In the genomic region with DNA sequence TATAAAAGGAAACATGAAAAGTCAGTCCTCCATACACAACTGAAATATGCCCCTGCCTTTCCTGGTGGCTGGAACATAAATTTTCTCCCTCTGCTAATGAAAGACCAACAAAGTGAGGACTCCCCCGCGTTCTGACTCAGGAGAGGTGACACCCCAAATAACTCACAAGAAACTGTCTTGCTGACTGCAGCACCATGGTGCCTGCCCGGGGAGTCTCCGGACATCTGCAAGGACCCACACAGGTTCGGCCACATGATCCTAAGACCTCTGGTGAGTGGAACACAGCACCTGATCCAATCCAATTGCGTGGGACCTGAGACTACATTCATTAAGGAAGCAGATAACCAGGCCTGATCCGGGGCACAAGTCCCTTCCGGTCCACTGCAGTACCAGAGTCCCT, we compare ENCODE assay signal across 28 mouse cellular contexts.
"Had no signal": no experiment of that assay in that cellular context is flagged by ENCODE, and none has a peak within 500 bp of the region (broad histone marks: within the 10 kb centered on the region; RNA-seq: fewer than 3 reads in every experiment).

No protein-coding gene starts in this region.

- H3K4me3 ChIP-seq: embryonic facial prominence, embryonic 10.5 days; embryonic facial prominence, embryonic 12.5 days; embryonic facial prominence, embryonic 13.5 days; embryonic facial prominence, embryonic 15.5 days; erythroblast, embryonic 14.5 days; forebrain, embryonic 10.5 days; forebrain, embryonic 12.5 days; forebrain, embryonic 13.5 days; forebrain, embryonic 15.5 days; gastrocnemius, adult 2 months had no signal

- H3K4me1 ChIP-seq: embryonic facial prominence, embryonic 10.5 days; embryonic facial prominence, embryonic 12.5 days; embryonic facial prominence, embryonic 13.5 days; embryonic facial prominence, embryonic 15.5 days; forebrain, embryonic 10.5 days; forebrain, embryonic 12.5 days; forebrain, embryonic 13.5 days; forebrain, embryonic 15.5 days had no signal

- H3K9ac ChIP-seq: embryonic facial prominence, embryonic 12.5 days; embryonic facial prominence, embryonic 13.5 days; embryonic facial prominence, embryonic 15.5 days; forebrain, embryonic 12.5 days; forebrain, embryonic 13.5 days; forebrain, embryonic 15.5 days; forebrain, postnatal 0 days had no signal

- H3K27ac ChIP-seq: embryonic facial prominence, embryonic 10.5 days; embryonic facial prominence, embryonic 12.5 days; embryonic facial prominence, embryonic 13.5 days; embryonic facial prominence, embryonic 15.5 days; forebrain, embryonic 10.5 days; forebrain, embryonic 12.5 days; forebrain, embryonic 13.5 days; forebrain, embryonic 15.5 days; gastrocnemius, adult 2 months had no signal

- H3K27me3 ChIP-seq: embryonic facial prominence, embryonic 12.5 days; embryonic facial prominence, embryonic 13.5 days; embryonic facial prominence, embryonic 15.5 days; forebrain, embryonic 12.5 days; forebrain, embryonic 13.5 days; forebrain, embryonic 15.5 days had no signal

- H3K4me2 ChIP-seq: embryonic facial prominence, embryonic 12.5 days; embryonic facial prominence, embryonic 13.5 days; embryonic facial prominence, embryonic 15.5 days; forebrain, embryonic 12.5 days; forebrain, embryonic 13.5 days; forebrain, embryonic 15.5 days had no signal

- H3K9me3 ChIP-seq: embryonic facial prominence, embryonic 12.5 days; embryonic facial prominence, embryonic 15.5 days had no signal

- ATAC-seq: forebrain, embryonic 13.5 days; forebrain, embryonic 14.5 days; forebrain, embryonic 15.5 days; forebrain, embryonic 16.5 days; forebrain, postnatal 0 days had no signal

- H3K36me3 ChIP-seq: embryonic facial prominence, embryonic 10.5 days; embryonic facial prominence, embryonic 12.5 days; embryonic facial prominence, embryonic 13.5 days; embryonic facial prominence, embryonic 15.5 days; forebrain, embryonic 10.5 days; forebrain, embryonic 12.5 days; forebrain, embryonic 15.5 days had no signal

- DNase-seq: cerebellum, adult 18-20 months; cerebellum, adult 2 months; cerebellum, adult 8-10 months; cerebellum, adult 9-10 months; cerebellum, adult 9-11 months; cerebellum, postnatal 10 days; cerebellum, postnatal 14 days; cerebellum, postnatal 25 days; cerebellum, postnatal 36 days; embryo, embryonic 11 days; forebrain, postnatal 0 days; gastrocnemius, adult 2 months; gastrocnemius, postnatal 10 days; gastrocnemius, postnatal 14 days; gastrocnemius, postnatal 25 days; gastrocnemius, postnatal 36 days; heart, adult 18-20 months had no signal
